Mouse (Mus musculus) limb, embryonic 10.5 days (tissue): ENCODE results near the gene Cbx7. TPM values are rescaled to one million over a fixed set of nuclear protein-coding genes. Genes with fewer than 3 reads are reported as not detected.

ENCODE experiments used
- DNase-seq: peaks from one replicate; pipeline ENCODE4 v3.0.0-alpha.2; 2017; ENCODE audit warnings: low spot score
- H3K27ac ChIP-seq: fragments of 300-500 bp; sonication (generic); 2 replicates; pipeline ENCODE4 v1.5.1; 2016; ENCODE audit warnings: mild to moderate bottlenecking
- H3K27me3 ChIP-seq: fragments of 300-500 bp; sonication (generic); 2 replicates; pipeline ENCODE4 v1.6.1; 2016; ENCODE audit warnings: low read depth, mild to moderate bottlenecking; ENCODE audit not compliant: poor library complexity, severe bottlenecking
- H3K36me3 ChIP-seq: fragments of 300-500 bp; sonication (generic); 2 replicates; pipeline ENCODE4 v1.6.1; 2016; ENCODE audit warnings: mild to moderate bottlenecking, moderate library complexity
- H3K4me1 ChIP-seq: fragments of 300-500 bp; sonication (generic); 2 replicates; pipeline ENCODE4 v1.6.1; 2016
- H3K4me3 ChIP-seq: fragments of 300-500 bp; sonication (generic); 2 replicates; pipeline ENCODE4 v1.5.1; 2016; ENCODE audit warnings: mild to moderate bottlenecking, moderate library complexity
- H3K9me3 ChIP-seq: fragments of 300-500 bp; sonication (generic); replicated peaks from 2 replicates; pipeline ENCODE4 v1.6.1; 2016; ENCODE audit warnings: mild to moderate bottlenecking
- WGBS: fragments of 180-500 bp; shearing (Covaris S2); methylation state at CpG from one replicate; pipeline ENCODE4 v1.1.7; 2016; 5-methylcytosine and 5-hydroxymethylcytosine counted together
- polyA plus RNA-seq: library from polyadenylated mRNA; unstranded; fragments of >200 nt; fragmentation: Nextera tagmentation; extraction: Ambion mirVana; gene quantifications from 2 replicates; pipeline ENCODE4 v1.2.1, GENCODE M21; 2016

Gene Cbx7
- polyA plus RNA-seq, 1 experiment from 2014 or later, result 1.3 TPM

- peak overlapping the region; percentile 87 for H3K27ac ChIP-seq
- no peaks in the 10 kb centered on the region for H3K9me3 ChIP-seq
Observed at GRCm38 (mm10) chr15:79952504-79953231, 18.3 kb downstream of the Cbx7 start.

GRCm38 (mm10) chr15:79951730-79952503, 19.0 kb downstream of the Cbx7 start:
- Histone ChIP-seq H3K9me3 (no peaks in the 10 kb centered on the region), H3K27ac (peak overlapping the region; percentile 87), H3K4me1 (peaks cover 43% of the 10 kb centered on the region), H3K4me3 (no peak overlapping the region), H3K36me3 (no peaks in the 10 kb centered on the region), H3K27me3 (no peaks in the 10 kb centered on the region)
- DNase-seq, result no peak
- WGBS, result 59% methylated on average over 14 of the region's 14 CpGs

More at GRCm38 (mm10) chr15:79952504-79953231, 18.3 kb downstream of the Cbx7 start:
- Histone ChIP-seq H3K4me1 (peaks cover 43% of the 10 kb centered on the region), H3K36me3 (no peaks in the 10 kb centered on the region), H3K27me3 (no peaks in the 10 kb centered on the region), H3K4me3 (no peak overlapping the region)
- WGBS, result 59% methylated on average over 11 of the region's 11 CpGs
- no peak for DNase-seq

DNA sequence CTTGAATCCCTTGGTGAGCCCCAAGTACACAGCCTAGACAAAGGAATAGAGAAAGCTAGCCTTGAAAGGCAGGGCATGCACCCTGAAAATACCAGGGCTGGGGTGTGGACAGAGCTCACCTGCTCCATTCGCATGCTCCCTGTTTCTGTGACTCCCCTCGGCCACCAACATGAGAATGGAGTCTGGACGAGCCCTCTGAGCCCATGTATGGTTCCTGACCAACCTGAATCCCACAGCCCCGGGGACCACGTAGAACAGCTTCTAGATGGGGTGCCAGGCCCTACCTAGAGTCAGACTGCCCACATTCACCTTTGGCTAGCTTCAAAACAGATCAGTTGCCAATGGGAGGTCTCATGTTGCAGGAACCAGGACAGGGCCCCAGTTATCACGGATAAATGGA, 19.7 kb downstream of the Cbx7 start:
- no peaks in the 10 kb centered on the region for H3K36me3 ChIP-seq
- H3K27ac ChIP-seq, result peak overlapping the region; percentile 87
- peaks cover 45% of the 10 kb centered on the region for H3K4me1 ChIP-seq
- DNase-seq, result no peak
- H3K4me3 ChIP-seq, result peak overlapping the region; percentile 37; the same call in 1 of the 2 replicates
- no peaks in the 10 kb centered on the region for H3K9me3 ChIP-seq
- no peaks in the 10 kb centered on the region for H3K27me3 ChIP-seq
- WGBS, result 70% methylated on average over 6 of the region's 6 CpGs

DNA sequence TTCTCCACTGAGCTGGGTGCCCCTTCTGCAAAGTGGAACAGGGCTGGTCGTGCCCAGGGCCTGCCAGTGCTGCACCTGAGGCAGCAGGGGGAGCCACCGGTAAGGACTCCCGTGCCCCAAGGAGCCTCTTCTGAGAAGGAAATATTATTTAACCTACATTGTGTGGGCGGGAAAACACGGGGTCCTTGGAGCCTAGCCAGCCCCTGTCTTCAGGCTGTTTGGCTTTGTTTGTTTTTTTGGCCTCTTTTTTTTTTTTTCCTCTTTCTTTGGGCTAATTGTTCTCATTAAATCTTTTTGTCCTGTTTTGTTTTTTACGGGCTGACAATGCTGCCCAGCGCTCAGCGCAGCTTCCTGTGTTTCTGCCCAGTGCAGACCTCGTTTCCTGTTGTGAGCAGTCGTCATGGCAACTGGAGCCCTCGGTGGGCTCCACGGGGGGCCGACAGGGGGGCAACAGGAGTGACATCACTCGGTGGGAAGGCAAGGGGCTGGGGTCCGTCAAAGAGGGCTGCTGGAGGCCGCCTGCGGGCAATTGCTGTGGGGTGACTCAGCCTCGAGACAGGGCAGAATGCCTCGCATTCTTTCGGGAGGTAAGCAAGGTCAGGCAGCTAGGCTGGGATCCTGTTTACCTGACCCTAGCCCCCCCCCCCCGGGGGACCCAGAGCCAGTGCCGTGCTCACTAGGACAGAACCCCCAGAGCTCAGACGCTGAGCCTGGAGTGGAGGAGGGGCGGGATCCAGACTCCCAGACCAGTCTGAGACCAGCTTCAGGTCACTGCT, 20.5 kb downstream of the Cbx7 start:
- peak; percentile 90 for DNase-seq
- no peaks in the 10 kb centered on the region for H3K36me3 ChIP-seq
- peak overlapping the region; percentile 87 for H3K27ac ChIP-seq
- H3K4me3 ChIP-seq, result peak overlapping the region; percentile 37
- peaks cover 49% of the 10 kb centered on the region for H3K4me1 ChIP-seq
- H3K27me3 ChIP-seq, result no peaks in the 10 kb centered on the region
- 3% methylated on average over 24 of the region's 24 CpGs for WGBS
- H3K9me3 ChIP-seq, result no peaks in the 10 kb centered on the region

- no peak overlapping the region for H3K4me3 ChIP-seq
- 0 out of 2 replicates have a peak, but pooled peaks cover 6% of the 10 kb centered on the region for H3K27me3 ChIP-seq
- H3K27ac ChIP-seq, result peak overlapping the region; percentile 21; the same call in 1 of the 2 replicates
- DNase-seq, result no peak
- peaks cover 43% of the 10 kb centered on the region for H3K4me1 ChIP-seq
- H3K36me3 ChIP-seq, result no peaks in the 10 kb centered on the region
- 73% methylated on average over 6 of the region's 6 CpGs for WGBS
- H3K9me3 ChIP-seq, result no peaks in the 10 kb centered on the region
Observed at GRCm38 (mm10) chr15:79947681-79948080, 23.2 kb downstream of the Cbx7 start.

DNA sequence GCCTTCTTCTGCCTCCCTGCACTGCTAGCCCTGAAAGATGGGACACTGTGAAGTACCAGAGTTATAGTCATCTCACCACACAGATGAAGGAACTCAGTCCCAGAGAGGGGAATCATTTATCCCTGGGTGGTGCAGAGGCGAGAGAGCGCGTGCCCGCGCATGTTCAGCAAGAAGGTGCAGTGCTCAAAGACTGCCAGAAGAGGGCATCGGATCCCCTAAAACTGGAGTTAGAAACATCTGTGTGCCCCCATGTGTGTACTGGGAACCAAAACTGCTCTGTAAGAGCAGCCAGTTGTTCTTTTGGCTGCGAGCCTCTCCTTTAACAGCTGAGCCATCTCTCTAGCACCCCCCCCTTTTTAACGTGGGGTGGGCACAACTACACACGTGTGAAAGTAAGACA, 24.1 kb downstream of the Cbx7 start:
- Histone ChIP-seq H3K27ac (no peak overlapping the region; the same call in 1 of the 2 replicates), H3K4me3 (no peak overlapping the region), H3K4me1 (peaks cover 34% of the 10 kb centered on the region), H3K36me3 (no peaks in the 10 kb centered on the region), H3K27me3 (0 out of 2 replicates have a peak, but pooled peaks cover 6% of the 10 kb centered on the region), H3K9me3 (no peaks in the 10 kb centered on the region)
- WGBS, result 55% methylated on average over 9 of the region's 9 CpGs
- DNase-seq, result no peak

DNA sequence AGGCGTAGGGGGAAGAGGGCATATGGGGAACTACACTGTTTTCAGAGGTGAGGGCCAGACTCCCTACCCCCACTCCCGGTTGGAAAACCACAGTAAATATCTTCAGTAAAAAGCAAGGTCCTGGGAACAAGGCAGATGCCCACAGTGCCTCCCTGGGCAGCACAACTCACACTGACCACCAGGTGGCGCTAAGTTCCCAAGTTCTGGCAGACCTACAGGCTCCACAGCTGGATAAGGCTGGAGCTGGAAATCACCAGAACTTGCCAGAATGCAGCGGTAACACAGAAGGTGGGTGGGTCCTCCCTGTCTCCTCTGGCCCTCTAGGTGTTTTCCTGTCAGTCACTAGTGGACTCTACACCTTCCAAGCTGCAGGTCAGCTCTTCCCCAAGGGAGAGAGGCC, 24.9 kb downstream of the Cbx7 start:
- 12% methylated on average over 4 of the region's 4 CpGs for WGBS
- no peak overlapping the region for H3K4me3 ChIP-seq
- 0 out of 2 replicates have a peak, but pooled peaks cover 6% of the 10 kb centered on the region for H3K27me3 ChIP-seq
- no peaks in the 10 kb centered on the region for H3K9me3 ChIP-seq
- peak; percentile 96 for DNase-seq
- H3K27ac ChIP-seq, result no peak overlapping the region; the same call in 1 of the 2 replicates
- peaks cover 26% of the 10 kb centered on the region for H3K4me1 ChIP-seq
- H3K36me3 ChIP-seq, result no peaks in the 10 kb centered on the region

DNA sequence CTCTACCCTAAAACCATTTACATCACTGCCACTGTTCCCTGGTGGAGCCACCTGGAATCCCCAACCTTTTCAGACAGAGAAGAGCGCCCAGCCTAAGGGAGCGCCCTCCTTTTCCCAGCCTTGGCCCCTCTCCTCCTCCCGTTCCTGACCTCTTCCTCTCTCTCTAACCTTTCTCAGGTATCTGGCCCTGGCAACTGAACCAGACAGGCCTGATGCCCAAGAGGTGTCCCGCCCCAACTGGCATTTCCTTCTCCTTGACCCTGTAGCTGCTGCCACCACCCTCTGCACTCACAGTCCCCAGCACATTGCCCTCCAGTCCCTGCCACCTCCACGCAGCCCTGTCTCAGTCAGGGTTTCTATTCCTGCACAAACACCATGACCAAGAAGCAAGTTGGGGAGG, 26.0 kb downstream of the Cbx7 start:
- H3K27ac ChIP-seq, result no peak overlapping the region
- H3K4me1 ChIP-seq, result peaks cover 16% of the 10 kb centered on the region
- 0 out of 2 replicates have a peak, but pooled peaks cover 6% of the 10 kb centered on the region for H3K27me3 ChIP-seq
- H3K36me3 ChIP-seq, result no peaks in the 10 kb centered on the region
- H3K4me3 ChIP-seq, result no peak overlapping the region
- DNase-seq, result no peak
- WGBS, result 81% methylated on average over 5 of the region's 5 CpGs
- H3K9me3 ChIP-seq, result no peaks in the 10 kb centered on the region

- Histone ChIP-seq H3K27ac (no peak overlapping the region), H3K27me3 (0 out of 2 replicates have a peak, but pooled peaks cover 6% of the 10 kb centered on the region), H3K36me3 (no peaks in the 10 kb centered on the region), H3K9me3 (no peaks in the 10 kb centered on the region), H3K4me1 (peaks cover 6% of the 10 kb centered on the region; the same call in 1 of the 2 replicates), H3K4me3 (no peak overlapping the region)
- WGBS, result 86% methylated on average over 3 of the region's 3 CpGs
- no peak for DNase-seq
Observed at GRCm38 (mm10) chr15:79943584-79943983, 27.3 kb downstream of the Cbx7 start.

DNA sequence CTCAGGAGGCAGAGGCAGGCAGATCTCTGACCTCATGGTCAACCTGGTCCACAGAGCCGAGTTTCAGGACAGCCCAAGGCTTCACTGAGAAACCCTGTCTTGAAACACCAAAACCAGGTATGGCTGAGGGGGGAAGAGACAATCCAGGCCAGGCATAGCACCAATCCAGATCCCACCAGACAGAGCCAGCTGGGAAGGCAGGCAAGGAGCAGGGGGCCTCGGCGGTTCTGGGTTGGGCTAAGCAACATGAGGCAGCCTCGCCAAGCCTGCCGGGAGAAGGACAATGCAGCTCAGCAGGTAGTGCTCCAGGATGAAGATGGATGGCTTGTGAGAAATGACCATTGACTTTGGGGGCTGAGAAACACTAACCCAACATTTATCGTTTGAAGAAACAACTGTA, 28.4 kb downstream of the Cbx7 start:
- no peak overlapping the region for H3K27ac ChIP-seq
- H3K27me3 ChIP-seq, result 0 out of 2 replicates have a peak, but pooled peaks cover 6% of the 10 kb centered on the region
- peaks cover 6% of the 10 kb centered on the region; the same call in 1 of the 2 replicates for H3K4me1 ChIP-seq
- H3K36me3 ChIP-seq, result no peaks in the 10 kb centered on the region
- DNase-seq, result no peak
- H3K9me3 ChIP-seq, result no peaks in the 10 kb centered on the region
- no peak overlapping the region for H3K4me3 ChIP-seq
- WGBS, result 89% methylated on average over 6 of the region's 6 CpGs

GRCm38 (mm10) chr15:79940932-79941331, 30.0 kb downstream of the Cbx7 start:
- no peaks in the 10 kb centered on the region for H3K9me3 ChIP-seq
- DNase-seq, result peak; percentile 57
- 0 out of 2 replicates have a peak, but pooled peaks cover 6% of the 10 kb centered on the region for H3K27me3 ChIP-seq
- no peak overlapping the region for H3K4me3 ChIP-seq
- H3K4me1 ChIP-seq, result peaks cover 2% of the 10 kb centered on the region; the same call in 1 of the 2 replicates
- no peaks in the 10 kb centered on the region for H3K36me3 ChIP-seq
- 27% methylated on average over 8 of the region's 8 CpGs for WGBS
- no peak overlapping the region for H3K27ac ChIP-seq

- no peaks in the 10 kb centered on the region for H3K9me3 ChIP-seq
- peaks cover 14% of the 10 kb centered on the region; the same call in 1 of the 2 replicates for H3K27me3 ChIP-seq
- no peak overlapping the region for H3K27ac ChIP-seq
- H3K4me3 ChIP-seq, result no peak overlapping the region
- WGBS, result 92% methylated on average over 16 of the region's 16 CpGs
- DNase-seq, result no peak
- H3K36me3 ChIP-seq, result no peaks in the 10 kb centered on the region
- peaks cover 9% of the 10 kb centered on the region for H3K4me1 ChIP-seq
Observed at GRCm38 (mm10) chr15:79939913-79940312, 31.0 kb downstream of the Cbx7 start.
